Mouse (Mus musculus): ENCODE data around the gene Ms4a14. TPM values are rescaled to one million over a fixed set of nuclear protein-coding genes. Genes with fewer than 3 reads are reported as not detected.
"Not testable (repeated sequence)": the region's sequence is repeated elsewhere in the genome, so short reads cannot be mapped to it uniquely, and the experiment has no call there.

Ms4a14 gene
- not detected in 2 replicates for polyA plus RNA-seq (2016; fragmentation: Nextera tagmentation; extraction: Ambion mirVana)

GRCm38 (mm10) chr19:11314354-11314753 lies at the start of gene Ms4a14:
TSS of gene Ms4a14 (minus strand) at chr19:11314454.
- H3K27me3 ChIP-seq (ENCODE audit: low read depth, poor library complexity, severe bottlenecking): no peaks in the 10 kb centered on the region

GRCm38 (mm10) chr19:11362002-11362401 lies 47.7 kb upstream of the Ms4a14 start:
- H3K9me3 ChIP-seq (replicated peaks): no peaks in the 10 kb centered on the region
- H3K27me3 ChIP-seq (ENCODE audit: low read depth, poor library complexity, severe bottlenecking): no peaks in the 10 kb centered on the region
- no peak overlapping the region for H3K27ac ChIP-seq (replicated peaks)
- H3K4me1 ChIP-seq: no peaks in the 10 kb centered on the region
- H3K36me3 ChIP-seq: no peaks in the 10 kb centered on the region
- no peak for DNase-seq (ENCODE audit: low spot score)
- H3K4me3 ChIP-seq: no peak overlapping the region

More at GRCm38 (mm10) chr19:11314354-11314753, at the start of gene Ms4a14:
- Histone ChIP-seq H3K4me3 (no peak within 1 kb of the TSS), H3K9me3 (replicated peaks) (no peaks in the 10 kb centered on the region), H3K4me1 (no peaks in the 10 kb centered on the region), H3K36me3 (no peaks in the 10 kb centered on the region), H3K27ac (replicated peaks) (no peak within 1 kb of the TSS)
- no peak for DNase-seq (ENCODE audit: low spot score)
- 88% methylated on average over 1 of the region's 1 CpGs for WGBS

- no peaks in the 10 kb centered on the region for H3K36me3 ChIP-seq
- WGBS: 67% methylated on average over 3 of the region's 3 CpGs
- H3K27me3 ChIP-seq (ENCODE audit: low read depth, poor library complexity, severe bottlenecking): no peaks in the 10 kb centered on the region
- no peak overlapping the region for H3K4me3 ChIP-seq
- H3K27ac ChIP-seq (replicated peaks): no peak overlapping the region
- H3K9me3 ChIP-seq (replicated peaks): no peaks in the 10 kb centered on the region
- H3K4me1 ChIP-seq: no peaks in the 10 kb centered on the region
- no peak for DNase-seq (ENCODE audit: low spot score)
These were observed 45.9 kb upstream of the Ms4a14 start for GRCm38 (mm10) chr19:11360106-11360505.

GRCm38 (mm10) chr19:11355730-11356129 lies 41.5 kb upstream of the Ms4a14 start:
- DNase-seq (ENCODE audit: low spot score): no peak
- H3K4me1 ChIP-seq: no peaks in the 10 kb centered on the region
- H3K36me3 ChIP-seq: no peaks in the 10 kb centered on the region
- 89% methylated on average over 7 of the region's 7 CpGs for WGBS
- H3K9me3 ChIP-seq (replicated peaks): no peaks in the 10 kb centered on the region
- H3K4me3 ChIP-seq: no peak overlapping the region
- H3K27ac ChIP-seq (replicated peaks): no peak overlapping the region
- H3K27me3 ChIP-seq (ENCODE audit: low read depth, poor library complexity, severe bottlenecking): no peaks in the 10 kb centered on the region

- Histone ChIP-seq H3K27ac (replicated peaks) (no peak overlapping the region), H3K9me3 (replicated peaks) (no peaks in the 10 kb centered on the region), H3K27me3 (ENCODE audit: low read depth, poor library complexity, severe bottlenecking) (no peaks in the 10 kb centered on the region), H3K4me1 (no peaks in the 10 kb centered on the region), H3K4me3 (no peak overlapping the region), H3K36me3 (no peaks in the 10 kb centered on the region)
- DNase-seq (ENCODE audit: low spot score): no peak
- WGBS: 67% methylated on average over 3 of the region's 3 CpGs
These were observed 37.6 kb upstream of the Ms4a14 start for GRCm38 (mm10) chr19:11351878-11352277.

- WGBS: 64% methylated on average over 7 of the region's 7 CpGs
- Histone ChIP-seq H3K4me3 (no peak overlapping the region), H3K36me3 (no peaks in the 10 kb centered on the region), H3K4me1 (no peaks in the 10 kb centered on the region), H3K27ac (replicated peaks) (no peak overlapping the region), H3K9me3 (replicated peaks) (no peaks in the 10 kb centered on the region), H3K27me3 (ENCODE audit: low read depth, poor library complexity, severe bottlenecking) (no peaks in the 10 kb centered on the region)
- peak; percentile 13 for DNase-seq (ENCODE audit: low spot score)
These were observed 35.6 kb upstream of the Ms4a14 start for GRCm38 (mm10) chr19:11349698-11350481.

- no peaks in the 10 kb centered on the region for H3K9me3 ChIP-seq (replicated peaks)
These were observed 29.7 kb upstream of the Ms4a14 start for GRCm38 (mm10) chr19:11343992-11344391.

GRCm38 (mm10) chr19:11343147-11343546 lies 28.9 kb upstream of the Ms4a14 start:
- Histone ChIP-seq H3K4me1 (no peaks in the 10 kb centered on the region), H3K27ac (replicated peaks) (no peak overlapping the region), H3K27me3 (ENCODE audit: low read depth, poor library complexity, severe bottlenecking) (no peaks in the 10 kb centered on the region), H3K4me3 (no peak overlapping the region), H3K36me3 (no peaks in the 10 kb centered on the region), H3K9me3 (replicated peaks) (no peaks in the 10 kb centered on the region)
- DNase-seq (ENCODE audit: low spot score): no peak

More at GRCm38 (mm10) chr19:11343992-11344391, 29.7 kb upstream of the Ms4a14 start:
- Histone ChIP-seq H3K27me3 (ENCODE audit: low read depth, poor library complexity, severe bottlenecking) (no peaks in the 10 kb centered on the region), H3K4me3 (no peak overlapping the region), H3K27ac (replicated peaks) (no peak overlapping the region), H3K4me1 (no peaks in the 10 kb centered on the region), H3K36me3 (no peaks in the 10 kb centered on the region)
- no peak for DNase-seq (ENCODE audit: low spot score)

GRCm38 (mm10) chr19:11335932-11336331 lies 21.7 kb upstream of the Ms4a14 start, which contains the start of gene Ms4a7:
TSS of gene Ms4a7 (minus strand) at chr19:11336146.
- no peaks in the 10 kb centered on the region for H3K27me3 ChIP-seq (ENCODE audit: low read depth, poor library complexity, severe bottlenecking)
- 87% methylated on average over 6 of the region's 6 CpGs for WGBS
- no peak within 1 kb of the TSS for H3K4me3 ChIP-seq
- H3K27ac ChIP-seq (replicated peaks): no peak within 1 kb of the TSS
- H3K9me3 ChIP-seq (replicated peaks): no peaks in the 10 kb centered on the region
- H3K4me1 ChIP-seq: no peaks in the 10 kb centered on the region
- no peaks in the 10 kb centered on the region for H3K36me3 ChIP-seq
- DNase-seq (ENCODE audit: low spot score): no peak

GRCm38 (mm10) chr19:11321123-11321522 lies 6.9 kb upstream of the Ms4a14 start:
- Histone ChIP-seq H3K36me3 (no peaks in the 10 kb centered on the region), H3K27me3 (ENCODE audit: low read depth, poor library complexity, severe bottlenecking) (no peaks in the 10 kb centered on the region), H3K4me3 (no peak overlapping the region), H3K4me1 (no peaks in the 10 kb centered on the region), H3K27ac (replicated peaks) (no peak overlapping the region), H3K9me3 (replicated peaks) (no peaks in the 10 kb centered on the region)
- DNase-seq (ENCODE audit: low spot score): no peak
- WGBS: 91% methylated on average over 1 of the region's 1 CpGs

- no peaks in the 10 kb centered on the region for H3K4me1 ChIP-seq
- no peak overlapping the region for H3K27ac ChIP-seq (replicated peaks)
- no peak for DNase-seq (ENCODE audit: low spot score)
- H3K36me3 ChIP-seq: no peaks in the 10 kb centered on the region
- no peaks in the 10 kb centered on the region for H3K27me3 ChIP-seq (ENCODE audit: low read depth, poor library complexity, severe bottlenecking)
- WGBS: 88% methylated on average over 4 of the region's 4 CpGs
- H3K4me3 ChIP-seq: no peak overlapping the region
- H3K9me3 ChIP-seq (replicated peaks): no peaks in the 10 kb centered on the region
These were observed 2.5 kb upstream of the Ms4a14 start for GRCm38 (mm10) chr19:11316786-11317185.

GRCm38 (mm10) chr19:11308888-11309287 lies 5.4 kb downstream of the Ms4a14 start:
- no peaks in the 10 kb centered on the region for H3K36me3 ChIP-seq
- no peak for DNase-seq (ENCODE audit: low spot score)

GRCm38 (mm10) chr19:11299529-11299928 lies 14.7 kb downstream of the Ms4a14 start:
- DNase-seq (ENCODE audit: low spot score); H3K4me1 ChIP-seq; H3K4me3 ChIP-seq; H3K36me3 ChIP-seq; H3K9me3 ChIP-seq (replicated peaks); H3K27ac ChIP-seq (replicated peaks); H3K27me3 ChIP-seq (ENCODE audit: low read depth, poor library complexity, severe bottlenecking): not testable (repeated sequence)
- WGBS: 39% methylated on average over 4 of the region's 4 CpGs

More at GRCm38 (mm10) chr19:11308888-11309287, 5.4 kb downstream of the Ms4a14 start:
- Histone ChIP-seq H3K9me3 (replicated peaks) (no peaks in the 10 kb centered on the region), H3K4me1 (no peaks in the 10 kb centered on the region), H3K27me3 (ENCODE audit: low read depth, poor library complexity, severe bottlenecking) (no peaks in the 10 kb centered on the region), H3K4me3 (no peak overlapping the region), H3K27ac (replicated peaks) (no peak overlapping the region)
